Mouse (Mus musculus): ENCODE measurements at regions not wholly inside any gene's neighbourhood (a gene's known extent, or its start where the extent isn't known, plus 50 kb on each side); places are given as distances from the start of the nearest gene placed in this dataset.
"Not testable (repeated sequence)": the region's sequence is repeated elsewhere in the genome, so short reads cannot be mapped to it uniquely, and the experiment has no call there.

DNA sequence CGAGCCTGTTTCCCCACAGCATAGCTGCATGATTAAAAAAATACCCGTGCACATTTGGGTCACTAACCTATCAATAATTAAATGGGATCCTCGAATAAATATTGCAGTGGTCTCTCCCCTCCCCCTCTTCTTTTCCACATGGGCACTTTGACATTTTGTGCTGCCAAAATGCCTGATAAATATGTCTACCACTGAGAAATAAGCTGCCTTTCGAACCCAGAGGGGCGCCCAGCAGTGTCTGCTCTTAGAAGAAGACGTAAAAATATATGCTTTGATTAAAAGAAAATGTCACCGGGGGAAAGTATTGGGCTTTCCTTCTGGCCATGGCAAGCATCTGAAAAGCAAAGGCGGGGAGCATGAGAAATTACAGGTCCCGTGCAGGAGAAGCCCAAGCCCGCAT is 152.6 kb upstream of the Frmd4a start:
- intact Hi-C loops (cut with DNase I; ENCODE audit: low total_unique reads), result no loop called here
- DNase-seq, result no peak

GRCm38 (mm10) chr2:3866736-3867135 is 150.8 kb upstream of the Frmd4a start:
- DNase-seq; intact Hi-C loops (cut with DNase I; ENCODE audit: low total_unique reads): not testable (repeated sequence)

- DNase-seq, result no peak
- intact Hi-C loops (cut with DNase I; ENCODE audit: low total_unique reads), result no loop called here
Observed at GRCm38 (mm10) chr2:3869701-3870100, 147.8 kb upstream of the Frmd4a start.

- intact Hi-C loops (cut with DNase I; ENCODE audit: low total_unique reads), result no loop called here
- no peak for DNase-seq
Observed at GRCm38 (mm10) chr2:3871748-3872147, 145.8 kb upstream of the Frmd4a start.

GRCm38 (mm10) chr2:3887000-3887399 is 130.5 kb upstream of the Frmd4a start:
- intact Hi-C loops (cut with DNase I; ENCODE audit: low total_unique reads), result no loop called here
- DNase-seq, result no peak

- no peak for DNase-seq
- intact Hi-C loops (cut with DNase I; ENCODE audit: low total_unique reads), result no loop called here
Observed at GRCm38 (mm10) chr2:3887845-3888433, 129.6 kb upstream of the Frmd4a start.

GRCm38 (mm10) chr2:3889381-3889780 is 128.1 kb upstream of the Frmd4a start:
- no peak for DNase-seq
- intact Hi-C loops (cut with DNase I; ENCODE audit: low total_unique reads), result no loop called here

- intact Hi-C loops (cut with DNase I; ENCODE audit: low total_unique reads), result no loop called here
Observed at GRCm38 (mm10) chr2:3890462-3890861, 127.1 kb upstream of the Frmd4a start.

GRCm38 (mm10) chr2:3907026-3907425 is 110.5 kb upstream of the Frmd4a start:
- intact Hi-C loops (cut with DNase I; ENCODE audit: low total_unique reads), result no loop called here
- DNase-seq, result no peak

More at GRCm38 (mm10) chr2:3890462-3890861, 127.1 kb upstream of the Frmd4a start:
- no peak for DNase-seq

- DNase-seq, result no peak
- intact Hi-C loops (cut with DNase I; ENCODE audit: low total_unique reads), result no loop called here
Observed at GRCm38 (mm10) chr2:3908192-3908591, 109.3 kb upstream of the Frmd4a start.

DNA sequence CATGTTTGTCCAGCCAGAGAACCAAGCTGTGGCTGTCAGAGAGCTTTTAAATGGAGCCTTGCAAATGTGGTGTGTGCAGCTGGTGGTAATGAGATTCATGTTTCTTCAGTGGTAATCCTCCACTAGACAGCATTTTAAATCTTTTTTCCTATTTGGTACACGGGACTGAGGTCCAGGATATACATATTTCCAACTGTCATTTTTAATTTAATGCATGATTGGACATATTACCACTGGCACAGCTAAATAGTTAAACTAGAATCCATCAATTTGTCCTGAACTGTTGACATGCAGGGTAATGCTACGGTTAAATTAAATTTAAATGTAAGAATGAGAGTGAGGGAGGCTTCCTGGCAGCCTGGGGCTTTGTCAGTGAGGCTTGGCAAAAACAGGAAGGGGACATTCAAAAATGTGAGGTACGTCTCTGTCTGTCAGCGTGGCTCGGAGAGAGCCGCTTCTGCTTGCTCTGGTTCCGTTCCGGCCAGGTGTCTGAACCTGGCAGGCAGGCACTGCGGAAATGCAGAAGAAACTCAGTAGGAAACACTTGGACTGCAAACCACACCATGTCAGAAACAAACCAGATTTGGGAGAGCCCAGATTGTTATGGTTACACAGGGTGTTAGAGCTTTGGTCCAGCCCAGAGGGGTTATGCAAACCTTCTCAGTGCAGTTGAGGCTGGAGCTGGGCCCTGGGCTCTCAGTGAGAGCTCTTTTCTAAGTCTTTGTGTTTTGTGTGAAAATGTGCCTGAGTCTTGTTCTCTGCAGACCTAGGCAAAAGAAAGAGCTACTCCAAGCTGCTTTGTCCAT is 107.2 kb upstream of the Frmd4a start:
- no peak for DNase-seq
- intact Hi-C loops (cut with DNase I; ENCODE audit: low total_unique reads), result no loop called here

- no peak for DNase-seq
- intact Hi-C loops (cut with DNase I; ENCODE audit: low total_unique reads), result no loop called here
Observed at GRCm38 (mm10) chr2:3915141-3915540, 102.4 kb upstream of the Frmd4a start.

DNA sequence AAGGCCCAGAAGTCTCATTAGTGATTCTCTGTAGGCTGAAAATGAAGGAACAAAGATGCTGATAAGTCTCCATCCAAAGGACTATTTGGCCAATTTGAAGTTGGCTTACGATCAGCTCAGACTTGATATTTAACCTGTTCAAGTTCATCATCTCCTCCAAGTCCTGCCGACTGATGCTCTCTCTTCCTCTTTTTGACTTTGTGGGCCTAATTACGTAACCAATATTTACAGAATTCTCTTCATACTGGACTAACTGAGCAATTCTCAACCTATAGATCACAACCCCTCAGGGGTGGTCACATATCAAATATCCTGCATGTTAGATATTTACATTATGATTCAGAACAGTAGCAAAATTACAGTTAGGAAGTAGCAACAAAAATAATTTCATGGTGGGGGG is 101.2 kb upstream of the Frmd4a start:
- no peak for DNase-seq
- intact Hi-C loops (cut with DNase I; ENCODE audit: low total_unique reads), result no loop called here

DNA sequence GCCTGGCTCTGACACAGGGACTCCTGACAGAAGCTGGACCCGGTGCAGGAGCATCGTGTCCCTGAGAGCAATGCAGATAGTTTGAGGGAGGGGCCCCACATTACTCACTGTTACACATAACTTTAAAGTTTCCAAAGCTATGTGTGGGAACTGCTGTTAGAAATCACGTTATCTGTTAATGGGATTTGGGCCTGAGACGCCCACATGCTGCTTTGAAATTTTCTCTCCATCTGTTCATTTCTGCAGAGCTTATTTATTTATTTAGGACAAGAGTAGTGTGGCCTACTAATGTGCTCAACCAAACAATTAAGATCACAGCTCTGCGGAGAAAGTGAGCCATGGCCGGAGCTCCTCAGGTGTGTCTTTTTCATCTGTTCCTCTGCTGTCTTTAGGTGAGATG is 99.4 kb upstream of the Frmd4a start:
- intact Hi-C loops (cut with DNase I; ENCODE audit: low total_unique reads), result no loop called here
- no peak for DNase-seq

DNA sequence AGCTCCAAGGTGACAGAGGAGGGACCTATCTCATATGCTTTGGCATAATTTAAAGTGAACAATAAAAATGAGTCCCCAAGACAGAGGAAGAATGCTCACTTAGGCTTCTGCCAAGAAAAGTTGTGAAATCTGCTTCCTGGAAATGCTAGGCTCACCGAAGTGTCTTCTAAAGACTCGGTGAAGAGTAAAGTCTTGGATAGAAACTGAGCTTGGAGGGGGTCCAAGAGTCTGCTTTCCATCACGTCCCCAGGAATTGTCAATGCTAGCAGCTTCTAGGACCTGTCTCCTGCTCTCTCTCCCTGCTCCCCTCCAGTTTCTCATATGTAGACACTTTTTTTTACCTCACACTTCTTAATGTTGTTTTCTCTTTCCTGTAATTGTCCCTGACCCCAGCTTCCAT is 97.6 kb upstream of the Frmd4a start:
- DNase-seq, result no peak
- intact Hi-C loops (cut with DNase I; ENCODE audit: low total_unique reads), result no loop called here

- intact Hi-C loops (cut with DNase I; ENCODE audit: low total_unique reads); DNase-seq: not testable (repeated sequence)
Observed at GRCm38 (mm10) chr2:3921084-3921483, 96.4 kb upstream of the Frmd4a start.

- intact Hi-C loops (cut with DNase I; ENCODE audit: low total_unique reads), result no loop called here
- no peak for DNase-seq
Observed at GRCm38 (mm10) chr2:3922739-3923138, 94.8 kb upstream of the Frmd4a start.

DNA sequence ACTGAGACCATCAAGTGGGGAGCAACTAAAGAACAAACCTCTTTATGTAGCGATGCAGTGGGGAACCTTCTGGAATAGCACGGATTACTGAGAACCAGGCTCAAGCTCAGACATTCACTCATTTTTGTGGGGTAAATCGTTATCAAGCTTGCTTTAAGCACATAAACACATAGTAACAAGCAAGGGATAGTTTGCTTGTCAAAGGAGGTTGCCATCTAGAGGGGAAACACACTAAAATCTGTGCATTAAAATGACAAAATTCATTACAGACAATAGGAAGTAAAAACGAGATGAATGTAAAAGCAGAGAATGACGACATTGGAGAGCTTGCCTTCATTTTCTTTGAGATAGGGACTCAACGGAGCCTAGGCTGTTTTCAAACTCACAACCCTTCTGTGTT is 92.8 kb upstream of the Frmd4a start:
- intact Hi-C loops (cut with DNase I; ENCODE audit: low total_unique reads), result no loop called here

DNA sequence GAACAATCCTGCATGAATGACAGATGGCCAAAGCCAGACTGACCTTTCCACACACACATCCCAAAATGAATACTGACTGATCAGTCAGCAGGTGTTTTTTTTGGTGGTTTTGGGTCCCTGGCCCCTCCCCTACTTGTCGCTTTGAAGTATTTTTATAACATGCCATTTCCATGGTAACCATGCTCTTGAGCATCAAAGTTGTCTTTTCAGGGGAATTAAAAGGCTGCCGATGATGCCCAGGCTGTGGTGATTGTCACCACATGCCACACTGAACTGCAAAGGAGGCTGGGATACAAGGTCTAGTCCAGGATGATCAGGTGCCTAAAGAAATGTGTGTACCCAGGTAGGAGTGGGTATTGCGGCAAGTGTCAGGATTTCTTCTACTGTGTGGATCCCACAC is 92.3 kb upstream of the Frmd4a start:
- DNase-seq, result no peak
- intact Hi-C loops (cut with DNase I; ENCODE audit: low total_unique reads), result no loop called here

More for the DNA sequence above, 92.8 kb upstream of the Frmd4a start:
- DNase-seq, result no peak

GRCm38 (mm10) chr2:3926129-3926528 is 91.4 kb upstream of the Frmd4a start:
- DNase-seq, result no peak
- intact Hi-C loops (cut with DNase I; ENCODE audit: low total_unique reads), result no loop called here

GRCm38 (mm10) chr2:3927141-3927810 is 90.2 kb upstream of the Frmd4a start:
- DNase-seq, result no peak
- intact Hi-C loops (cut with DNase I; ENCODE audit: low total_unique reads), result no loop called here
